Mouse (Mus musculus) hindbrain, embryonic 10.5 days (tissue): ENCODE measurements around the gene Ctnna2. TPM values are rescaled to one million over a fixed set of nuclear protein-coding genes. Genes with fewer than 3 reads are reported as not detected.

Experiments
- DNase-seq: peaks from one replicate; pipeline ENCODE4 v3.0.0-alpha.2; 2017; ENCODE audit warnings: low spot score
- H3K27ac ChIP-seq: fragments of 300-500 bp; sonication (generic); 2 replicates; pipeline ENCODE4 v1.5.1; 2016; ENCODE audit warnings: mild to moderate bottlenecking, moderate library complexity
- H3K27me3 ChIP-seq: fragments of 300-500 bp; sonication (generic); 2 replicates; pipeline ENCODE4 v1.6.1; 2016; ENCODE audit warnings: mild to moderate bottlenecking; ENCODE audit not compliant: poor library complexity, insufficient read depth, severe bottlenecking
- H3K36me3 ChIP-seq: fragments of 300-500 bp; sonication (generic); 2 replicates; pipeline ENCODE4 v1.6.1; 2016; ENCODE audit warnings: mild to moderate bottlenecking, moderate library complexity
- H3K4me1 ChIP-seq: fragments of 300-500 bp; sonication (generic); replicated peaks from 2 replicates; pipeline ENCODE4 v1.6.1; 2016; ENCODE audit warnings: mild to moderate bottlenecking
- H3K4me3 ChIP-seq: fragments of 300-500 bp; sonication (generic); 2 replicates; pipeline ENCODE4 v1.5.1; 2016; ENCODE audit warnings: mild to moderate bottlenecking, moderate library complexity
- H3K9me3 ChIP-seq: fragments of 300-500 bp; sonication (generic); 2 replicates; pipeline ENCODE4 v1.6.1; 2016; ENCODE audit warnings: mild to moderate bottlenecking, moderate library complexity
- WGBS: fragments of 180-500 bp; shearing (Covaris S2); methylation state at CpG from one replicate; pipeline ENCODE4 v1.1.7; 2016; 5-methylcytosine and 5-hydroxymethylcytosine counted together
- polyA plus RNA-seq: library from polyadenylated mRNA; unstranded; fragments of >200 nt; fragmentation: Nextera tagmentation; extraction: Ambion mirVana; gene quantifications from 2 replicates; pipeline ENCODE4 v1.2.1, GENCODE M21; 2016

Gene Ctnna2
- polyA plus RNA-seq, 1 experiment from 2014 or later: 42.5 TPM

GRCm38 (mm10) chr6:77768357-77769103 is 211.0 kb downstream of the Ctnna2 start:
- Histone ChIP-seq H3K9me3 (no peaks in the 10 kb centered on the region), H3K27me3 (no peaks in the 10 kb centered on the region), H3K4me3 (no peak overlapping the region), H3K36me3 (no peaks in the 10 kb centered on the region), H3K27ac (no peak overlapping the region), H3K4me1 (no peaks in the 10 kb centered on the region)
- WGBS: 87% methylated on average over 10 of the region's 10 CpGs
- DNase-seq: no peak

- Histone ChIP-seq H3K4me1 (0 out of 2 replicates have a peak, but pooled peaks cover 2% of the 10 kb centered on the region), H3K27me3 (no peaks in the 10 kb centered on the region), H3K36me3 (no peaks in the 10 kb centered on the region), H3K4me3 (no peak overlapping the region), H3K9me3 (no peaks in the 10 kb centered on the region), H3K27ac (no peak overlapping the region)
- 87% methylated on average over 3 of the region's 3 CpGs for WGBS
- no peak for DNase-seq
Measured at GRCm38 (mm10) chr6:77758164-77758563, 221.3 kb downstream of the Ctnna2 start.

GRCm38 (mm10) chr6:77745426-77745825 is 234.1 kb downstream of the Ctnna2 start:
- Histone ChIP-seq H3K27me3 (no peaks in the 10 kb centered on the region), H3K4me1 (peaks cover 32% of the 10 kb centered on the region), H3K9me3 (no peaks in the 10 kb centered on the region), H3K36me3 (no peaks in the 10 kb centered on the region), H3K27ac (no peak overlapping the region; the same call in 1 of the 2 replicates), H3K4me3 (no peak overlapping the region)
- no peak for DNase-seq
- 30% methylated on average over 5 of the region's 5 CpGs for WGBS

GRCm38 (mm10) chr6:77743651-77744050 is 235.8 kb downstream of the Ctnna2 start:
- H3K27me3 ChIP-seq: no peaks in the 10 kb centered on the region
- no peak overlapping the region for H3K4me3 ChIP-seq
- peaks cover 34% of the 10 kb centered on the region for H3K4me1 ChIP-seq
- H3K36me3 ChIP-seq: no peaks in the 10 kb centered on the region
- no peaks in the 10 kb centered on the region for H3K9me3 ChIP-seq
- peak overlapping the region; percentile 50 for H3K27ac ChIP-seq
- DNase-seq: no peak

GRCm38 (mm10) chr6:77742988-77743387 is 236.5 kb downstream of the Ctnna2 start:
- H3K4me3 ChIP-seq: no peak overlapping the region
- no peaks in the 10 kb centered on the region for H3K27me3 ChIP-seq
- H3K36me3 ChIP-seq: no peaks in the 10 kb centered on the region
- no peaks in the 10 kb centered on the region for H3K9me3 ChIP-seq
- WGBS: 35% methylated on average over 1 of the region's 1 CpGs
- H3K4me1 ChIP-seq: peaks cover 41% of the 10 kb centered on the region
- DNase-seq: no peak
- H3K27ac ChIP-seq: peak overlapping the region; percentile 50; the same call in 1 of the 2 replicates

GRCm38 (mm10) chr6:77738640-77739039 is 240.9 kb downstream of the Ctnna2 start:
- Histone ChIP-seq H3K4me1 (peaks cover 25% of the 10 kb centered on the region), H3K27me3 (no peaks in the 10 kb centered on the region), H3K36me3 (no peaks in the 10 kb centered on the region), H3K9me3 (no peaks in the 10 kb centered on the region), H3K27ac (no peak overlapping the region), H3K4me3 (no peak overlapping the region)
- WGBS: 60% methylated on average over 4 of the region's 4 CpGs
- DNase-seq: no peak

- Histone ChIP-seq H3K27ac (no peak overlapping the region), H3K4me3 (no peak overlapping the region), H3K9me3 (no peaks in the 10 kb centered on the region), H3K36me3 (no peaks in the 10 kb centered on the region), H3K27me3 (no peaks in the 10 kb centered on the region), H3K4me1 (no peaks in the 10 kb centered on the region)
- DNase-seq: no peak
- 86% methylated on average over 2 of the region's 2 CpGs for WGBS
Measured at GRCm38 (mm10) chr6:77724952-77725299, 254.6 kb downstream of the Ctnna2 start.

GRCm38 (mm10) chr6:77724042-77724951 is 255.2 kb downstream of the Ctnna2 start:
- no peaks in the 10 kb centered on the region for H3K4me1 ChIP-seq
- WGBS: 74% methylated on average over 5 of the region's 5 CpGs
- H3K36me3 ChIP-seq: no peaks in the 10 kb centered on the region
- no peaks in the 10 kb centered on the region for H3K9me3 ChIP-seq
- H3K27ac ChIP-seq: no peak overlapping the region
- DNase-seq: no peak
- H3K27me3 ChIP-seq: no peaks in the 10 kb centered on the region
- no peak overlapping the region for H3K4me3 ChIP-seq

GRCm38 (mm10) chr6:77694093-77694492 is 285.4 kb downstream of the Ctnna2 start:
- no peak for DNase-seq
- Histone ChIP-seq H3K4me1 (no peaks in the 10 kb centered on the region), H3K36me3 (no peaks in the 10 kb centered on the region), H3K4me3 (no peak overlapping the region), H3K27me3 (no peaks in the 10 kb centered on the region), H3K27ac (no peak overlapping the region), H3K9me3 (no peaks in the 10 kb centered on the region)

GRCm38 (mm10) chr6:77687173-77687572 is 292.3 kb downstream of the Ctnna2 start:
- Histone ChIP-seq H3K9me3 (no peaks in the 10 kb centered on the region), H3K27ac (no peak overlapping the region), H3K27me3 (no peaks in the 10 kb centered on the region), H3K36me3 (no peaks in the 10 kb centered on the region), H3K4me1 (no peaks in the 10 kb centered on the region), H3K4me3 (no peak overlapping the region)
- WGBS: 94% methylated on average over 1 of the region's 1 CpGs
- no peak for DNase-seq

GRCm38 (mm10) chr6:77650127-77650526 is 329.4 kb downstream of the Ctnna2 start:
- 13% methylated on average over 6 of the region's 6 CpGs for WGBS
- Histone ChIP-seq H3K9me3 (no peaks in the 10 kb centered on the region), H3K4me1 (0 out of 2 replicates have a peak, but pooled peaks cover 8% of the 10 kb centered on the region), H3K4me3 (no peak overlapping the region), H3K36me3 (no peaks in the 10 kb centered on the region), H3K27me3 (no peaks in the 10 kb centered on the region), H3K27ac (0 out of 2 replicates have a peak overlapping the region, but pooled peaks have one; percentile 29)
- peak; percentile 64 for DNase-seq

GRCm38 (mm10) chr6:77644591-77644990 is 334.9 kb downstream of the Ctnna2 start:
- H3K4me3 ChIP-seq: no peak overlapping the region
- no peaks in the 10 kb centered on the region for H3K27me3 ChIP-seq
- H3K4me1 ChIP-seq: no peaks in the 10 kb centered on the region
- H3K27ac ChIP-seq: no peak overlapping the region
- WGBS: 90% methylated on average over 4 of the region's 4 CpGs
- H3K36me3 ChIP-seq: peaks cover 6% of the 10 kb centered on the region
- no peak for DNase-seq
- no peaks in the 10 kb centered on the region for H3K9me3 ChIP-seq

- WGBS: 93% methylated on average over 2 of the region's 2 CpGs
- peaks cover 6% of the 10 kb centered on the region for H3K36me3 ChIP-seq
- no peak for DNase-seq
- no peak overlapping the region for H3K4me3 ChIP-seq
- no peaks in the 10 kb centered on the region for H3K4me1 ChIP-seq
- H3K27ac ChIP-seq: no peak overlapping the region
- H3K9me3 ChIP-seq: no peaks in the 10 kb centered on the region
- H3K27me3 ChIP-seq: no peaks in the 10 kb centered on the region
Measured at GRCm38 (mm10) chr6:77638784-77639183, 340.7 kb downstream of the Ctnna2 start.
